Mouse (Mus musculus): Measurements from ENCODE around the gene Erc2. TPM values are rescaled to one million over a fixed set of nuclear protein-coding genes. Genes with fewer than 3 reads are reported as not detected.

Gene Erc2
- polyA plus RNA-seq, 1 experiment, result 0.53 TPM

DNA sequence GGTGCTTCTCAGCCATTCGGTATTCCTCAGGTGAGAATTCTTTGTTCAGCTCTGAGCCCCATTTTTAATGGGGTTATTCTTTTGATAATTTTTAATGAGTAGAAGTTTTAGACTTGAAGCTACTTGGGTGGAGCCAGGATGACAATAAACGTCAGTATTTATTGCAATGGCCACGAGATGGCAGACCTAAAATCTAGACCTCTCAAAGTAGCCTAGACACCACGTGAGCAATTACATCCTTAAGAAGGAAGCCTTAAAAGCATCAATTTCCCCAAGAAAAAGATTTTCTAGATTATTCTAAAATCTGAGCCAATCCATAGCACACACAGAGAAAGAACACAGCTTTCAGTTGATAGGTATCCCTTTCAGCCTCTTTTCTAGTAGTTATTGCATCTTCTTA, 640.5 kb downstream of the Erc2 start:
- Histone ChIP-seq H3K27me3 (ENCODE audit: control insufficient read depth, insufficient read depth, insufficient read length) (no peaks in the 10 kb centered on the region), H3K4me2 (ENCODE audit: low read depth) (no peak overlapping the region), H3K4me3 (no peak overlapping the region), H3K36me3 (ENCODE audit: control insufficient read depth, insufficient read depth) (no peaks in the 10 kb centered on the region), H3K79me2 (ENCODE audit: control insufficient read depth, insufficient read depth) (no peaks in the 10 kb centered on the region), H3ac (ENCODE audit: control insufficient read depth, insufficient read length) (no peak overlapping the region)
- no peak for TF ChIP-seq POLR2AphosphoS2 (IDR thresholded peaks at IDR 0.05; ENCODE audit: insufficient read length, low read depth)
- TF ChIP-seq POLR2A (IDR thresholded peaks at IDR 0.05; ENCODE audit: insufficient read length, low read depth), result no peak
- TF ChIP-seq USF1 (IDR thresholded peaks at IDR 0.05; ENCODE audit: low read depth), result peak; percentile 40

DNA sequence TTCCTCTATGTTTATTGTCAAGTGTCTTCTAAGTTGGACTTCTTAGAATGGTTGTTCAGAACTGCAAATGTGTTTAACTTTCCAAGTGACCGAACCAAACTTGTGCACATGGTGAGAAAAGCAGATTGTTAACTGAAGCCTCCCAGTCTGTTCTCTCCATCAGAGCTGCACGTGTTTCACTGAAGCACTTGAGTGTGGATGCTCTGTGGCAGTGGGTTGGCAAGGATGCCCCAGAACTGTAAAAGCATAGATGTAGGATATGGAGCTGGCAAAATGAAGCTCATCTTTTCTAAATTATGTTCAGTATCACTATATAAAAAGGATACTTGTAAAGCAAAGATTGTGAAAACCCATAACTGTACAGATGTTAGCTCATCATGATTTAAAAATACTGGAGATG, 645.1 kb downstream of the Erc2 start:
- Histone ChIP-seq H3K4me2 (ENCODE audit: low read depth) (no peak overlapping the region), H3K79me2 (ENCODE audit: control insufficient read depth, insufficient read depth) (no peaks in the 10 kb centered on the region), H3K36me3 (ENCODE audit: control insufficient read depth, insufficient read depth) (no peaks in the 10 kb centered on the region), H3ac (ENCODE audit: control insufficient read depth, insufficient read length) (no peak overlapping the region), H3K4me3 (no peak overlapping the region), H3K27me3 (ENCODE audit: control insufficient read depth, insufficient read depth, insufficient read length) (no peaks in the 10 kb centered on the region)
- TF ChIP-seq POLR2AphosphoS2 (IDR thresholded peaks at IDR 0.05; ENCODE audit: insufficient read length, low read depth) (no peak), MYOD1 (IDR thresholded peaks at IDR 0.05; ENCODE audit: control insufficient read depth in 1 of 3, insufficient read length in 2 of 3, low read depth in 2 of 3) (no peak), USF1 (IDR thresholded peaks at IDR 0.05; ENCODE audit: low read depth) (no peak), E2F4 (IDR thresholded peaks at IDR 0.05; ENCODE audit: insufficient read depth) (no peak), TCF3 (IDR thresholded peaks at IDR 0.05; ENCODE audit: insufficient read length, low read depth) (no peak), MAX (IDR thresholded peaks at IDR 0.05; ENCODE audit: low read depth) (no peak), MYOG (IDR thresholded peaks at IDR 0.05; ENCODE audit: control insufficient read depth in 1 of 3, insufficient read depth in 1 of 3, insufficient read length in 2 of 3, low read depth in 2 of 3) (no peak), POLR2A (IDR thresholded peaks at IDR 0.05; ENCODE audit: insufficient read length, low read depth) (no peak), REST (IDR thresholded peaks at IDR 0.05; ENCODE audit: insufficient read depth, insufficient read length) (no peak), CEBPB (IDR thresholded peaks at IDR 0.05; ENCODE audit: insufficient read depth, poor library complexity, severe bottlenecking) (no peak), TCF12 (IDR thresholded peaks at IDR 0.05; ENCODE audit: insufficient read depth, poor library complexity, severe bottlenecking) (no peak), SRF (IDR thresholded peaks at IDR 0.05; ENCODE audit: control insufficient read depth, insufficient read length, low read depth) (no peak)

DNA sequence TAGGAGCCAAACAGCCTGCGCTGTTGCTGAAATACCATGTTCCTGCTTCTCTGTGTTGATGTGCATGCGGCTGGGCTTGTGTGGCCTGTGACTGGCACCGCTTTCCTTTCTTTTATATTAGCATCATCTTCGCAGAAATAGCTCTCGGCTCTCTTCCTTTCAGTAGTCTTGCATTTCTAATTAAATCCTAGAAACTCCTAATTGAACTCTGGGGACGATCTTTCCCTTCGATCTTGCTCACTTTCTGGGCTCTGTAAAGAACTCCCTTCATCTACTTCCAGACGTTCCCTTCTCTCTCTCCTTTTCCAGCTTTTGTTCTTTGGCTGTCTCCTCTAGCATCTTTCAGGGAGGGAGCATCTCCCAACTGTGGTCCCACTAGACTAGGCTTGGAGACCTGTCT, 649.6 kb downstream of the Erc2 start:
- H3K4me2 ChIP-seq (ENCODE audit: low read depth), result no peak overlapping the region
- no peaks in the 10 kb centered on the region for H3K27me3 ChIP-seq (ENCODE audit: control insufficient read depth, insufficient read depth, insufficient read length)
- H3K79me2 ChIP-seq (ENCODE audit: control insufficient read depth, insufficient read depth), result no peaks in the 10 kb centered on the region
- TF ChIP-seq POLR2AphosphoS2 (IDR thresholded peaks at IDR 0.05; ENCODE audit: insufficient read length, low read depth) (no peak), TCF3 (IDR thresholded peaks at IDR 0.05; ENCODE audit: insufficient read length, low read depth) (no peak), POLR2A (IDR thresholded peaks at IDR 0.05; ENCODE audit: insufficient read length, low read depth) (no peak), SRF (IDR thresholded peaks at IDR 0.05; ENCODE audit: control insufficient read depth, insufficient read length, low read depth) (no peak)
- H3K4me3 ChIP-seq, result no peak overlapping the region
- no peaks in the 10 kb centered on the region for H3K36me3 ChIP-seq (ENCODE audit: control insufficient read depth, insufficient read depth)
- H3ac ChIP-seq (ENCODE audit: control insufficient read depth, insufficient read length), result no peak overlapping the region

GRCm38 (mm10) chr14:28273669-28274068, 651.4 kb downstream of the Erc2 start:
- Histone ChIP-seq H3K27me3 (ENCODE audit: control insufficient read depth, insufficient read depth, insufficient read length) (no peaks in the 10 kb centered on the region), H3ac (ENCODE audit: control insufficient read depth, insufficient read length) (no peak overlapping the region), H3K4me2 (ENCODE audit: low read depth) (no peak overlapping the region), H3K4me3 (no peak overlapping the region), H3K36me3 (ENCODE audit: control insufficient read depth, insufficient read depth) (no peaks in the 10 kb centered on the region), H3K79me2 (ENCODE audit: control insufficient read depth, insufficient read depth) (no peaks in the 10 kb centered on the region)
- TF ChIP-seq MAX (IDR thresholded peaks at IDR 0.05; ENCODE audit: low read depth) (no peak), CEBPB (IDR thresholded peaks at IDR 0.05; ENCODE audit: insufficient read depth, poor library complexity, severe bottlenecking) (no peak), USF1 (IDR thresholded peaks at IDR 0.05; ENCODE audit: low read depth) (no peak), POLR2AphosphoS2 (IDR thresholded peaks at IDR 0.05; ENCODE audit: insufficient read length, low read depth) (no peak), TCF12 (IDR thresholded peaks at IDR 0.05; ENCODE audit: insufficient read depth, poor library complexity, severe bottlenecking) (no peak), REST (IDR thresholded peaks at IDR 0.05; ENCODE audit: insufficient read depth, insufficient read length) (no peak), POLR2A (IDR thresholded peaks at IDR 0.05; ENCODE audit: insufficient read length, low read depth) (no peak), E2F4 (IDR thresholded peaks at IDR 0.05; ENCODE audit: insufficient read depth) (no peak), MYOG (IDR thresholded peaks at IDR 0.05; ENCODE audit: control insufficient read depth in 1 of 3, insufficient read depth in 1 of 3, insufficient read length in 2 of 3, low read depth in 2 of 3) (no peak), TCF3 (IDR thresholded peaks at IDR 0.05; ENCODE audit: insufficient read length, low read depth) (no peak), MYOD1 (IDR thresholded peaks at IDR 0.05; ENCODE audit: control insufficient read depth in 1 of 3, insufficient read length in 2 of 3, low read depth in 2 of 3) (no peak), SRF (IDR thresholded peaks at IDR 0.05; ENCODE audit: control insufficient read depth, insufficient read length, low read depth) (no peak)

DNA sequence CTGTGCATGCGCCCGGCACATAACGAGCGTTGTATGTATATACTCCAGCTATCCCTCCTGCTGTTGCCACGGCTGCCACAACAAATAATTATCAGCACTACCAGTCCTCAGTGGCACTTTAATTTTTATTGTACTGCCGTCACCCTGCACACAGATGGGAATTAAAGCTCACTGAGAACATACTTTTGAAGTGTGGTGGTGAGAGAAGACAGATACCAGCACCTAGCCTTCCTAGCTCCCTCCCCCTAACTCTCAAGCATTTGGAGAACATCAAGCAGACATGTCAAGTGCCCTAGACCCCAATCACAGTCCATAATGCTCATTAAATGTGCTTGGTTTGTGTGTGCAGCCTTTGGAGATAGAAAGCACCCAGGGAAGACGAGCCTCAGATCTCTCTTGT, 652.6 kb downstream of the Erc2 start:
- Histone ChIP-seq H3K36me3 (ENCODE audit: control insufficient read depth, insufficient read depth) (no peaks in the 10 kb centered on the region), H3K4me2 (ENCODE audit: low read depth) (no peak overlapping the region), H3K27me3 (ENCODE audit: control insufficient read depth, insufficient read depth, insufficient read length) (no peaks in the 10 kb centered on the region), H3K79me2 (ENCODE audit: control insufficient read depth, insufficient read depth) (no peaks in the 10 kb centered on the region), H3K4me3 (no peak overlapping the region), H3ac (ENCODE audit: control insufficient read depth, insufficient read length) (no peak overlapping the region)
- TF ChIP-seq MYOG (IDR thresholded peaks at IDR 0.05; ENCODE audit: control insufficient read depth in 1 of 3, insufficient read depth in 1 of 3, insufficient read length in 2 of 3, low read depth in 2 of 3), result no peak
- TF ChIP-seq POLR2AphosphoS2 (IDR thresholded peaks at IDR 0.05; ENCODE audit: insufficient read length, low read depth), result no peak
- TF ChIP-seq E2F4 (IDR thresholded peaks at IDR 0.05; ENCODE audit: insufficient read depth), result no peak
- TF ChIP-seq MYOD1 (IDR thresholded peaks at IDR 0.05; ENCODE audit: control insufficient read depth in 1 of 3, insufficient read length in 2 of 3, low read depth in 2 of 3), result no peak
- TF ChIP-seq REST (IDR thresholded peaks at IDR 0.05; ENCODE audit: insufficient read depth, insufficient read length), result no peak
- TF ChIP-seq CEBPB (IDR thresholded peaks at IDR 0.05; ENCODE audit: insufficient read depth, poor library complexity, severe bottlenecking), result no peak
